Mouse (Mus musculus): ENCODE measurements at regions not wholly inside any gene's neighbourhood (a gene's known extent, or its start where the extent isn't known, plus 50 kb on each side); places are given as distances from the start of the nearest gene placed in this dataset.

GRCm38 (mm10) chr2:159361371-159361770 is 566.8 kb downstream of the Dhx35 start:
- Histone ChIP-seq H3K27ac (replicated peaks; ENCODE audit: insufficient read depth, low read depth, low read length) (no peak overlapping the region), H3K4me3 (ENCODE audit: insufficient read depth, low read depth, low read length) (no peak overlapping the region), H3K36me3 (ENCODE audit: control insufficient read depth, insufficient read depth, low read length) (no peaks in the 10 kb centered on the region), H3K9ac (ENCODE audit: low read depth, low read length) (no peak overlapping the region), H3K27me3 (ENCODE audit: control insufficient read depth, insufficient read depth, low read length) (no peaks in the 10 kb centered on the region; the same call in 1 of the 2 replicates), H3K79me2 (ENCODE audit: control insufficient read depth, insufficient read depth, low read length) (no peaks in the 10 kb centered on the region), H3K4me1 (ENCODE audit: control insufficient read depth, insufficient read depth, low read length) (no peaks in the 10 kb centered on the region)
- WGBS = 78% methylated on average over 3 of the region's 3 CpGs
- TF ChIP-seq CTCF (IDR thresholded peaks at IDR 0.05; ENCODE audit: low read depth, low read length) = no peak
- no peak for TF ChIP-seq POLR2A (IDR thresholded peaks at IDR 0.05; ENCODE audit: extremely low read depth, insufficient read depth, low read length)
- DNase-seq (ENCODE audit: extremely low read depth, low read depth, low spot score) = no peak

- no peak for DNase-seq (ENCODE audit: extremely low read depth, low read depth, low spot score)
- 41% methylated on average over 10 of the region's 10 CpGs for WGBS
- TF ChIP-seq POLR2A (IDR thresholded peaks at IDR 0.05; ENCODE audit: extremely low read depth, insufficient read depth, low read length) = no peak
- TF ChIP-seq CTCF (IDR thresholded peaks at IDR 0.05; ENCODE audit: low read depth, low read length) = no peak
Measured at GRCm38 (mm10) chr2:159392865-159393264, 598.3 kb downstream of the Dhx35 start.

GRCm38 (mm10) chr2:159401421-159402100 is 607.0 kb downstream of the Dhx35 start:
- no peaks in the 10 kb centered on the region for H3K79me2 ChIP-seq (ENCODE audit: control insufficient read depth, insufficient read depth, low read length)
- H3K27ac ChIP-seq (replicated peaks; ENCODE audit: insufficient read depth, low read depth, low read length) = no peak overlapping the region
- WGBS = 82% methylated on average over 9 of the region's 9 CpGs
- DNase-seq (ENCODE audit: extremely low read depth, low read depth, low spot score) = no peak
- no peak overlapping the region for H3K9ac ChIP-seq (ENCODE audit: low read depth, low read length)
- H3K27me3 ChIP-seq (ENCODE audit: control insufficient read depth, insufficient read depth, low read length) = no peaks in the 10 kb centered on the region
- no peaks in the 10 kb centered on the region for H3K36me3 ChIP-seq (ENCODE audit: control insufficient read depth, insufficient read depth, low read length)
- H3K4me1 ChIP-seq (ENCODE audit: control insufficient read depth, insufficient read depth, low read length) = no peaks in the 10 kb centered on the region
- no peak for TF ChIP-seq POLR2A (IDR thresholded peaks at IDR 0.05; ENCODE audit: extremely low read depth, insufficient read depth, low read length)
- TF ChIP-seq CTCF (IDR thresholded peaks at IDR 0.05; ENCODE audit: low read depth, low read length) = no peak
- H3K4me3 ChIP-seq (ENCODE audit: insufficient read depth, low read depth, low read length) = no peak overlapping the region

More at GRCm38 (mm10) chr2:159392865-159393264, 598.3 kb downstream of the Dhx35 start:
- H3K27ac ChIP-seq (replicated peaks; ENCODE audit: insufficient read depth, low read depth, low read length) = no peak overlapping the region
- H3K4me3 ChIP-seq (ENCODE audit: insufficient read depth, low read depth, low read length) = no peak overlapping the region
- H3K9ac ChIP-seq (ENCODE audit: low read depth, low read length) = no peak overlapping the region
- no peaks in the 10 kb centered on the region for H3K27me3 ChIP-seq (ENCODE audit: control insufficient read depth, insufficient read depth, low read length)
- no peaks in the 10 kb centered on the region for H3K79me2 ChIP-seq (ENCODE audit: control insufficient read depth, insufficient read depth, low read length)
- no peaks in the 10 kb centered on the region for H3K36me3 ChIP-seq (ENCODE audit: control insufficient read depth, insufficient read depth, low read length)
- no peaks in the 10 kb centered on the region for H3K4me1 ChIP-seq (ENCODE audit: control insufficient read depth, insufficient read depth, low read length)

GRCm38 (mm10) chr2:159404940-159405339 is 610.3 kb downstream of the Dhx35 start:
- Histone ChIP-seq H3K9ac (ENCODE audit: low read depth, low read length) (no peak overlapping the region), H3K27me3 (ENCODE audit: control insufficient read depth, insufficient read depth, low read length) (no peaks in the 10 kb centered on the region), H3K36me3 (ENCODE audit: control insufficient read depth, insufficient read depth, low read length) (no peaks in the 10 kb centered on the region), H3K79me2 (ENCODE audit: control insufficient read depth, insufficient read depth, low read length) (no peaks in the 10 kb centered on the region), H3K4me3 (ENCODE audit: insufficient read depth, low read depth, low read length) (no peak overlapping the region), H3K4me1 (ENCODE audit: control insufficient read depth, insufficient read depth, low read length) (no peaks in the 10 kb centered on the region), H3K27ac (replicated peaks; ENCODE audit: insufficient read depth, low read depth, low read length) (no peak overlapping the region)
- WGBS = 16% methylated on average over 1 of the region's 1 CpGs
- TF ChIP-seq POLR2A (IDR thresholded peaks at IDR 0.05; ENCODE audit: extremely low read depth, insufficient read depth, low read length) (no peak), CTCF (IDR thresholded peaks at IDR 0.05; ENCODE audit: low read depth, low read length) (no peak)
- DNase-seq (ENCODE audit: extremely low read depth, low read depth, low spot score) = no peak

- no peak overlapping the region for H3K9ac ChIP-seq (ENCODE audit: low read depth, low read length)
- 48% methylated on average over 1 of the region's 1 CpGs for WGBS
- TF ChIP-seq POLR2A (IDR thresholded peaks at IDR 0.05; ENCODE audit: extremely low read depth, insufficient read depth, low read length) (no peak), CTCF (IDR thresholded peaks at IDR 0.05; ENCODE audit: low read depth, low read length) (no peak)
- H3K27me3 ChIP-seq (ENCODE audit: control insufficient read depth, insufficient read depth, low read length) = no peaks in the 10 kb centered on the region
- H3K36me3 ChIP-seq (ENCODE audit: control insufficient read depth, insufficient read depth, low read length) = no peaks in the 10 kb centered on the region
- no peak overlapping the region for H3K4me3 ChIP-seq (ENCODE audit: insufficient read depth, low read depth, low read length)
- H3K79me2 ChIP-seq (ENCODE audit: control insufficient read depth, insufficient read depth, low read length) = no peaks in the 10 kb centered on the region
- no peak for DNase-seq (ENCODE audit: extremely low read depth, low read depth, low spot score)
- no peak overlapping the region for H3K27ac ChIP-seq (replicated peaks; ENCODE audit: insufficient read depth, low read depth, low read length)
- no peaks in the 10 kb centered on the region for H3K4me1 ChIP-seq (ENCODE audit: control insufficient read depth, insufficient read depth, low read length)
Measured at GRCm38 (mm10) chr2:159414599-159414998, 620.0 kb downstream of the Dhx35 start.

GRCm38 (mm10) chr2:159418371-159418940 is 623.8 kb downstream of the Dhx35 start:
- DNase-seq (ENCODE audit: extremely low read depth, low read depth, low spot score) = no peak
- WGBS = 71% methylated on average over 7 of the region's 7 CpGs
- no peak overlapping the region for H3K9ac ChIP-seq (ENCODE audit: low read depth, low read length)
- TF ChIP-seq POLR2A (IDR thresholded peaks at IDR 0.05; ENCODE audit: extremely low read depth, insufficient read depth, low read length) (no peak), CTCF (IDR thresholded peaks at IDR 0.05; ENCODE audit: low read depth, low read length) (no peak)
- H3K27me3 ChIP-seq (ENCODE audit: control insufficient read depth, insufficient read depth, low read length) = no peaks in the 10 kb centered on the region
- H3K79me2 ChIP-seq (ENCODE audit: control insufficient read depth, insufficient read depth, low read length) = no peaks in the 10 kb centered on the region
- no peaks in the 10 kb centered on the region for H3K4me1 ChIP-seq (ENCODE audit: control insufficient read depth, insufficient read depth, low read length)
- H3K36me3 ChIP-seq (ENCODE audit: control insufficient read depth, insufficient read depth, low read length) = no peaks in the 10 kb centered on the region
- H3K4me3 ChIP-seq (ENCODE audit: insufficient read depth, low read depth, low read length) = no peak overlapping the region
- H3K27ac ChIP-seq (replicated peaks; ENCODE audit: insufficient read depth, low read depth, low read length) = no peak overlapping the region
